Mouse (Mus musculus) forebrain, embryonic 14.5 days (tissue): ENCODE results near the gene Fam131c. TPM values are rescaled to one million over a fixed set of nuclear protein-coding genes. Genes with fewer than 3 reads are reported as not detected.

ENCODE experiments used
- ATAC-seq: fragments of 200-750 bp; cut with Nextera tagmentation; 2 replicates; pipeline ENCODE4 v1.8.0; 2017; ENCODE audit warnings: mild to moderate bottlenecking, moderate library complexity
- DNase-seq: peaks from one replicate; pipeline ENCODE4 v3.0.0-alpha.2; 2015; ENCODE audit warnings: low spot score
- H3K27ac ChIP-seq: fragments of 300-500 bp; sonication (generic); 2 replicates; pipeline ENCODE4 v1.5.1; 2014; ENCODE audit warnings: low read depth, mild to moderate bottlenecking, control low read depth, low read length, moderate library complexity
- H3K27me3 ChIP-seq: fragments of 300-500 bp; sonication (generic); replicated peaks from 2 replicates; pipeline ENCODE4 v1.6.1; 2014; ENCODE audit warnings: low read length, control low read depth, mixed read lengths; ENCODE audit not compliant: control insufficient read depth, insufficient read depth
- H3K36me3 ChIP-seq: fragments of 300-500 bp; sonication (generic); 2 replicates; pipeline ENCODE4 v1.6.1; 2014; ENCODE audit warnings: low read length, control low read depth; ENCODE audit not compliant: control insufficient read depth, insufficient read depth
- H3K4me1 ChIP-seq: fragments of 300-500 bp; sonication (generic); 2 replicates; pipeline ENCODE4 v1.6.1; 2014; ENCODE audit warnings: antibody characterized with exemption, low read length, control low read depth; ENCODE audit not compliant: control insufficient read depth, insufficient read depth
- H3K4me2 ChIP-seq: fragments of 300-500 bp; sonication (generic); 2 replicates; pipeline ENCODE4 v1.6.1; 2014; ENCODE audit warnings: mild to moderate bottlenecking, control low read depth, low read length
- H3K4me3 ChIP-seq: fragments of 300-500 bp; sonication (generic); 2 replicates; pipeline ENCODE4 v1.5.1; 2014; ENCODE audit warnings: low read depth, low read length, control low read depth
- H3K9ac ChIP-seq: fragments of 300-500 bp; sonication (generic); 2 replicates; pipeline ENCODE4 v1.6.1; 2014; ENCODE audit warnings: mild to moderate bottlenecking, low read length, control low read depth, moderate library complexity
- H3K9me3 ChIP-seq: fragments of 300-500 bp; sonication (generic); replicated peaks from 2 replicates; pipeline ENCODE4 v1.6.1; 2016; ENCODE audit warnings: low read length, control low read depth, mixed read lengths; ENCODE audit not compliant: control insufficient read depth
- WGBS: fragments of 180-500 bp; shearing (Covaris S2); extraction: QIAGEN DNeasy Blood & Tissue Kit; methylation state at CpG from one replicate; pipeline ENCODE4 v1.1.7; 2014; 5-methylcytosine and 5-hydroxymethylcytosine counted together
- polyA plus RNA-seq: library from polyadenylated mRNA; unstranded; fragments of >200 nt; fragmentation: Nextera tagmentation; extraction: Ambion mirVana; gene quantifications from 2 replicates; pipeline ENCODE4 v1.2.1, GENCODE M21; 2014

Fam131c gene
- polyA plus RNA-seq, 1 experiment from 2014 or later: 10.2 TPM

- Histone ChIP-seq H3K9ac (no peak overlapping the region), H3K4me3 (no peak overlapping the region), H3K4me1 (no peaks in the 10 kb centered on the region), H3K9me3 (no peaks in the 10 kb centered on the region), H3K27me3 (no peaks in the 10 kb centered on the region), H3K27ac (no peak overlapping the region), H3K36me3 (no peaks in the 10 kb centered on the region), H3K4me2 (no peak overlapping the region)
- DNase-seq (peak; percentile 19), ATAC-seq (no peak)
- WGBS: 36% methylated on average over 12 of the region's 14 CpGs
These were observed 38.7 kb downstream of the Fam131c start for GRCm38 (mm10) chr4:141406516-141407299.

GRCm38 (mm10) chr4:141408577-141408976 is 40.6 kb downstream of the Fam131c start:
- no peaks in the 10 kb centered on the region for H3K4me1 ChIP-seq
- no peaks in the 10 kb centered on the region for H3K36me3 ChIP-seq
- no peaks in the 10 kb centered on the region for H3K9me3 ChIP-seq
- no peak overlapping the region for H3K9ac ChIP-seq
- no peak overlapping the region for H3K4me3 ChIP-seq
- ATAC-seq: no peak
- H3K27me3 ChIP-seq: no peaks in the 10 kb centered on the region
- H3K4me2 ChIP-seq: no peak overlapping the region
- no peak overlapping the region for H3K27ac ChIP-seq
- no peak for DNase-seq
- WGBS: 93% methylated on average over 3 of the region's 3 CpGs

GRCm38 (mm10) chr4:141411430-141411992 is 43.5 kb downstream of the Fam131c start:
- WGBS: 20% methylated on average over 22 of the region's 22 CpGs
- H3K9me3 ChIP-seq: no peaks in the 10 kb centered on the region
- H3K4me2 ChIP-seq: no peak overlapping the region
- no peak overlapping the region for H3K27ac ChIP-seq
- no peak overlapping the region for H3K4me3 ChIP-seq
- H3K9ac ChIP-seq: no peak overlapping the region
- no peaks in the 10 kb centered on the region for H3K4me1 ChIP-seq
- no peaks in the 10 kb centered on the region for H3K27me3 ChIP-seq
- ATAC-seq: no peak
- DNase-seq: no peak
- H3K36me3 ChIP-seq: no peaks in the 10 kb centered on the region

GRCm38 (mm10) chr4:141415924-141416323 is 47.9 kb downstream of the Fam131c start, which contains the start of gene Clcnkb:
Gene Clcnkb (minus strand): TSS chr4:141416014.
- Histone ChIP-seq H3K4me3 (no peak within 1 kb of the TSS), H3K27ac (no peak within 1 kb of the TSS), H3K9me3 (no peaks in the 10 kb centered on the region), H3K4me2 (no peak within 1 kb of the TSS), H3K27me3 (no peaks in the 10 kb centered on the region), H3K4me1 (no peaks in the 10 kb centered on the region), H3K36me3 (no peaks in the 10 kb centered on the region), H3K9ac (no peak within 1 kb of the TSS)
- ATAC-seq: no peak
- no peak for DNase-seq
- 67% methylated on average over 7 of the region's 7 CpGs for WGBS

GRCm38 (mm10) chr4:141419398-141420191 is 51.6 kb downstream of the Fam131c start:
- H3K4me3 ChIP-seq: no peak overlapping the region
- WGBS: 76% methylated on average over 27 of the region's 27 CpGs
- no peak overlapping the region for H3K9ac ChIP-seq
- H3K27me3 ChIP-seq: no peaks in the 10 kb centered on the region
- H3K27ac ChIP-seq: no peak overlapping the region
- H3K4me1 ChIP-seq: no peaks in the 10 kb centered on the region
- H3K36me3 ChIP-seq: no peaks in the 10 kb centered on the region
- DNase-seq (no peak), ATAC-seq (no peak)
- H3K9me3 ChIP-seq: no peaks in the 10 kb centered on the region
- no peak overlapping the region for H3K4me2 ChIP-seq

- Histone ChIP-seq H3K4me1 (no peaks in the 10 kb centered on the region), H3K36me3 (no peaks in the 10 kb centered on the region), H3K4me3 (no peak within 1 kb of the TSS), H3K9ac (no peak within 1 kb of the TSS), H3K27ac (no peak within 1 kb of the TSS), H3K9me3 (no peaks in the 10 kb centered on the region), H3K27me3 (no peaks in the 10 kb centered on the region), H3K4me2 (no peak within 1 kb of the TSS)
- 62% methylated on average over 9 of the region's 9 CpGs for whole genome bisulfite sequencing
- ATAC-seq: no peak
- DNase-seq: no peak
These were observed 52.3 kb downstream of the Fam131c start, which contains the start of gene Hspb7 for GRCm38 (mm10) chr4:141420192-141420829. Gene Hspb7 (plus strand): TSS chr4:141420779.

- no peak overlapping the region for H3K9ac ChIP-seq
- DNase-seq: no peak
- no peak for ATAC-seq
- H3K36me3 ChIP-seq: no peaks in the 10 kb centered on the region
- no peak overlapping the region for H3K27ac ChIP-seq
- H3K9me3 ChIP-seq: no peaks in the 10 kb centered on the region
- H3K4me3 ChIP-seq: no peak overlapping the region
- 55% methylated on average over 9 of the region's 9 CpGs for WGBS
- no peaks in the 10 kb centered on the region for H3K27me3 ChIP-seq
- no peak overlapping the region for H3K4me2 ChIP-seq
- H3K4me1 ChIP-seq: no peaks in the 10 kb centered on the region
These were observed 52.9 kb downstream of the Fam131c start for GRCm38 (mm10) chr4:141420886-141421285.

- H3K27me3 ChIP-seq: no peaks in the 10 kb centered on the region
- no peak overlapping the region for H3K4me3 ChIP-seq
- DNase-seq: no peak
- H3K4me2 ChIP-seq: no peak overlapping the region
- H3K36me3 ChIP-seq: no peaks in the 10 kb centered on the region
- no peak overlapping the region for H3K9ac ChIP-seq
- WGBS: 67% methylated on average over 14 of the region's 14 CpGs
- no peak for ATAC-seq
- no peaks in the 10 kb centered on the region for H3K9me3 ChIP-seq
- no peaks in the 10 kb centered on the region for H3K4me1 ChIP-seq
- no peak overlapping the region for H3K27ac ChIP-seq
These were observed 53.4 kb downstream of the Fam131c start for GRCm38 (mm10) chr4:141421423-141421822.
